Mouse (Mus musculus) liver, postnatal 0 days (tissue): ENCODE data around the gene Zfp592.

ENCODE experiments used
- CTCF ChIP-seq: sonication (generic); IDR thresholded peaks from 2 replicates; pipeline ENCODE4 v1.5.1; 2016; ENCODE audit warnings: antibody characterized with exemption, low read depth
- EP300 ChIP-seq: IDR thresholded peaks from 2 replicates; pipeline ENCODE4 v1.6.1; 2016; ENCODE audit warnings: antibody characterized with exemption, low read depth, mild to moderate bottlenecking

DNA sequence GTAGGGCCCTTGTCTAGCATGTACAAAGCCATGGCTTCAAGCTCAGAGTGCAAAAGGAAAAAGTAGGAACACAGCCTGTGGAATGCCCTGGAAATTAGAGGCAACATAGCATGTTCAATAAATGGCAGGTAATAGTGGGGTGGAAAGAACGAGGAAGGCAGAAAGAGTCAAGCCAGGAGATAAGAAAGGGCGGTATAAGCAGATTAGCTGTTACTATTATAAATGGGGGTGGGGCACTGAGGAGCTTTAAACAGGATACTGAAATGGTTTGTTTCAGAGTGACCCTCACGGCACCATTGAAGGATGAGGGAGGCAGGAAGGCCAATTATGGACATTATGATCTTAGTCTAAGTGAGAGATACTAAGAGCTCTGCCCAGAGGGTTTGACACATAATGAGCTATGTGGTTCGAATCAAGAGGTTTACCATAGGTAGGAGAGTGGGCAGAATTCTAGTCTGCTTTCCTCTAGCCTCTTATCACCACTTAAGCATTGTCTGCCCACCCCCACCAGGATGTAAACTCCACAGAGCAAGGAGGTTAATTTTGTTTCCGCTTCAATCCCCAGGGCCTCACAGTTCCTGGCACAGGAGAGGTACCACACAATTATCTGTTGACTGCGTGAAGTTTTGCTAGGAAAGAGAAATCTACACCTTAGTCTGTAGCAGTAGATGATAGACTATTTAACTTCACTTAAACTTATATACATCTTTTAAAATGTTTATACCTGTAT lies 6.9 kb upstream of the Zfp592 start:
- TF ChIP-seq EP300 = no peak
- TF ChIP-seq CTCF = no peak
